Mouse (Mus musculus): ENCODE measurements around the gene Uqcc1. TPM values are rescaled to one million over a fixed set of nuclear protein-coding genes. Genes with fewer than 3 reads are reported as not detected.

The Uqcc1 gene
- polyA plus RNA-seq, 1 experiment, result 12.1 TPM

DNA sequence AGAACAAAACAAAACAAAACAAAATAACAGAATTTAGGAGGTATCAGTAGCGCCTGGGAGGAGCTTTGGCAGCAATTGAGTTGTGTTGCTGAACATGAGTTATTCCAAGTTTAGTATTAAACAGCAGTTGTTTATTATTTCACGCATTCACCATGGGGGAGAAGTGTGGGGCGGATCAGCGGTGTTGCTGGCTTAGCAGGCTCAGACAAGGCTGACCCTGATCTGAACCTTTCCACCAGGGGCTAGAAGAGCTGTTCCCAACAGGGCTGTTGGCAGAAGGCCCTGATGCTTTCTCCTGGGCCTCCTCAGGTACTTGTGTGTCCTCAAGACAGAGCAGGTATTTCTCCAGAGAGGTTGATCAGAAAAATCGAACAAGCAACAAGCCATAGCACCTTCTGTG is 29.9 kb upstream of the Uqcc1 start:
- Histone ChIP-seq H3K4me1 (ENCODE audit: control insufficient read depth, insufficient read depth, insufficient read length) (no peaks in the 10 kb centered on the region), H3K4me3 (ENCODE audit: extremely low read depth, insufficient read depth, insufficient read length) (no peak overlapping the region), H3K27me3 (ENCODE audit: control insufficient read depth, insufficient read depth, low read length) (no peaks in the 10 kb centered on the region), H3K27ac (ENCODE audit: insufficient read depth, low read length) (no peak overlapping the region), H3K36me3 (ENCODE audit: control insufficient read depth, insufficient read depth, low read length) (0 out of 2 replicates have a peak, but pooled peaks cover 2% of the 10 kb centered on the region)
- TF ChIP-seq CTCF (IDR thresholded peaks at IDR 0.05; ENCODE audit: extremely low read depth, insufficient read depth, insufficient read length, insufficient replicate concordance) (no peak), POLR2A (IDR thresholded peaks at IDR 0.05; ENCODE audit: low read depth, low read length) (no peak)
- 92% methylated on average over 5 of the region's 5 CpGs for WGBS
- DNase-seq (ENCODE audit: low read depth in 1 of 2, low spot score in 2 of 2), result no peak

DNA sequence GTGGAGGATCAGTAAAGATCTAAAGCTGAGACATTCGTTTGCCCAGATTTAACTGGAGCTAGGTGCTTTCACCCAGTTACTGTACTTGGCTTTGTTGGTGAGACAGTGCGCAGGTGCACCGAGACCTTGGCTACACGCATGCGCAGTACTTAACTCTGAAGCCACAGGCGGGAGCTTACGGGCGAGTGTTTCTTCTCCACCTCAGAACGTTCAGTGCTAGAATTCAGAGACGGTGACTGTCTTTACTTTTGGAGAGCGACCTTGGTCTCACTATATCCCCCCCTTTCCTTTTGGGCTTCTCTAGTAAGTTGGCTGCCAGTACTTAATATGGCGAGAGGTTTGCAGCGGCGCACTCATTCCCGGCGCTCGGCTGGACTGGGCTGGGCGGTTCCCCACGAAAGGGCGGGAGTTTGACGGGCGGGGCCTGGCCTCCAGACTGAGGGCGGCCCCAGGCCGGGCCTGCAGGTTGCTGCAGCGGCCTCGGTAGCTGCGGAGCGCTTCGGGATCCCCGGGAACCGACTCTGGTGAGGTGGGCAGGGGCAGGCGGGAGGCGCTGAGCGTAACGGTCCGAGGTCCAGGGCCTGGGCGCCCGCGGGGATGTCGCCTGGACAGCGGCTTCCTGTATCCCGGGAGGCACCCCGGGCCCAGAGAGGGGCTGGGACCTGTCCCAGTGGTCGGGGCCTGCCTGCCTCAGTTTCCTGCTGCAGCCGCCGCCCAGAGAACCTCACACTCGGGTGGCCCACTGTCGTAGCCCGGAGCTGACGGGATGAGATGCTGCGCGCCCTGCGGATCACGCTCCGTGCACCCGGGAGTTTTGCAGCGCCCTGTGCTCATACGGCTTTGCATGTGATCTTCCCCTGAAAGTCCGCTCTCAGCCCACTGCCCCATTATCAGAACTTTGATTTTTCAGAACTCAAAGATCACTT is 26.3 kb upstream of the Uqcc1 start, which contains the start of gene Cep250:
Cep250 (plus strand) TSS at position 325 of the 926 bp plus-strand sequence.
- TF ChIP-seq POLR2A (IDR thresholded peaks at IDR 0.05; ENCODE audit: low read depth, low read length) (peak; percentile 38), CTCF (IDR thresholded peaks at IDR 0.05; ENCODE audit: extremely low read depth, insufficient read depth, insufficient read length, insufficient replicate concordance) (no peak)
- under 1% methylated on average over 59 of the region's 59 CpGs for WGBS
- H3K27me3 ChIP-seq (ENCODE audit: control insufficient read depth, insufficient read depth, low read length), result no peaks in the 10 kb centered on the region
- H3K36me3 ChIP-seq (ENCODE audit: control insufficient read depth, insufficient read depth, low read length), result no peaks in the 10 kb centered on the region
- H3K27ac ChIP-seq (ENCODE audit: insufficient read depth, low read length), result peak within 1 kb of the TSS; percentile 90
- DNase-seq (ENCODE audit: low read depth in 1 of 2, low spot score in 2 of 2), result peak; percentile 83 to 85
- peak within 1 kb of the TSS; percentile 64 for H3K4me3 ChIP-seq (ENCODE audit: extremely low read depth, insufficient read depth, insufficient read length)
- H3K4me1 ChIP-seq (ENCODE audit: control insufficient read depth, insufficient read depth, insufficient read length), result no peaks in the 10 kb centered on the region

DNA sequence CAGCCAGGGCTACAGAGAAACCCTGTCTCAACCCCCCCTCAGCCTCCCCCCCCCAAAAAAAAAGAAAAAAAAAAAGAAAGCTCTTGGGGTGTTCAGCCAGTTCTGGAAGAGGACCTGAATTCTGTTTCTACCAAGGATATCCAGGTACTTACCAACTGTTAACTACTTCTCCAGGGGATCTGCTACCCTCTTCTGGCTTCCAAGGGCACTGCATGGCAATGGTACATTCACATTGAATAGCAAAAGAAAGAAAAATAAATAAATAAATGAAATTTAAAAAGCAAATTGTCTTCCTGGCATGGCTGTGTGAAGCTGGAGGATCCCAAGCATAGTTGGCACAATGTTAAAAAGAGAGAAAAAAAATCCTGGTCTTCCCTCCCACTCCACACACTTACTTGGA is 21.9 kb upstream of the Uqcc1 start:
- Histone ChIP-seq H3K4me1 (ENCODE audit: control insufficient read depth, insufficient read depth, insufficient read length) (no peaks in the 10 kb centered on the region), H3K27me3 (ENCODE audit: control insufficient read depth, insufficient read depth, low read length) (no peaks in the 10 kb centered on the region), H3K36me3 (ENCODE audit: control insufficient read depth, insufficient read depth, low read length) (no peaks in the 10 kb centered on the region), H3K4me3 (ENCODE audit: extremely low read depth, insufficient read depth, insufficient read length) (no peak overlapping the region), H3K27ac (ENCODE audit: insufficient read depth, low read length) (no peak overlapping the region)
- DNase-seq (ENCODE audit: low read depth in 1 of 2, low spot score in 2 of 2), result peak in 1 of 2 experiments; percentile 37
- no peak for TF ChIP-seq POLR2A (IDR thresholded peaks at IDR 0.05; ENCODE audit: low read depth, low read length)
- no peak for TF ChIP-seq CTCF (IDR thresholded peaks at IDR 0.05; ENCODE audit: extremely low read depth, insufficient read depth, insufficient read length, insufficient replicate concordance)

DNA sequence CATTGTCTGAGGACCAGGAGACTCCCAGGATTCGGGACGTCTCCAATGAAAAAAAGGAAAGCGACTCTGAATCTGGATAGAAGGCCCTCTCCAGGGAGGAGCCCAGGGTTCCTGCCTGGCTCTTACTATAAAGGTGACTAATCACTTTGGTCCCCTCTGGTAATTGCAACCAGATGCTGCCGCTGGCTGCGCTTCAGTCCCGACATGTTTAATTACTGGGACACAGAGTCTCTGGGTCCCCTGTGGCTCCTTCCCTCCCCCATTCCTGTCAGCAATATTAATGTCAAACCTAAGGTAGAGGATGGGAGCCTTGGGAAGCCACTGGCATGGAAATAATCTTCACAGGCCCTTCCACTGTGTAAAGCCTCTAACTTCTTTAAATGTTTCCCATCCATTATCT is 19.3 kb upstream of the Uqcc1 start:
- 75% methylated on average over 6 of the region's 6 CpGs for WGBS

DNA sequence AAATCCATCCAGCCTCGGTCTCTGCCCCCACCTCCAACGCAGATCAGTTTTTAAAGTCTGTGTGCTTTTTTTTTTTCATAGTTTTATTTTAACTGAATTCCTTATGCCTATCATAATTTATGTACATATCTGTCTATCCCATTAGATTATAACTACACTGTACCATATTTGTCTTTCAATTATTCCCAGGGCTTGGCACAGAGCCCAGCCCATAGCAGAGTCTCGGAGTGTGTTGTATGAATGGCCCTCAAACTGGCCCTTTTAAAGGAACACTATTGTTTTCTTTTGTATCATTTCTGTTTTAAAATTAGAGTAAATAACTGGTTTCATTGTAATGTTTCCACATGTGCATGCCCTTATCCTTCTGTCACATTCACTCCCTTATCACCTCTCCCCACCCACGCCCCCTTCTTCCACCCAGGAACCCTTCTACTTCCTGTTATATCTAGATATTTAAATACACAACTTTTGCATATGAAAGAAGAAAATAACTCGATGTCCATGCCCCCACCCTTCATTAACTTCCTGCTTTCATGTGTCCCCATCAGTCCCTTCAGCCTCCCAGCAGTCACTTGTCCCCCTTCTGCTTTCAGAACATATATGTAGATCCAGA is 17.4 kb upstream of the Uqcc1 start:
- no peak overlapping the region for H3K4me3 ChIP-seq (ENCODE audit: extremely low read depth, insufficient read depth, insufficient read length)
- no peaks in the 10 kb centered on the region for H3K27me3 ChIP-seq (ENCODE audit: control insufficient read depth, insufficient read depth, low read length)
- 49% methylated on average over 5 of the region's 5 CpGs for WGBS
- no peak overlapping the region for H3K27ac ChIP-seq (ENCODE audit: insufficient read depth, low read length)
- H3K4me1 ChIP-seq (ENCODE audit: control insufficient read depth, insufficient read depth, insufficient read length), result no peaks in the 10 kb centered on the region
- DNase-seq (ENCODE audit: low read depth in 1 of 2, low spot score in 2 of 2), result no peak
- TF ChIP-seq CTCF (IDR thresholded peaks at IDR 0.05; ENCODE audit: extremely low read depth, insufficient read depth, insufficient read length, insufficient replicate concordance) (no peak), POLR2A (IDR thresholded peaks at IDR 0.05; ENCODE audit: low read depth, low read length) (no peak)
- H3K36me3 ChIP-seq (ENCODE audit: control insufficient read depth, insufficient read depth, low read length), result no peaks in the 10 kb centered on the region

More for the DNA sequence above, 19.3 kb upstream of the Uqcc1 start:
- no peaks in the 10 kb centered on the region for H3K36me3 ChIP-seq (ENCODE audit: control insufficient read depth, insufficient read depth, low read length)
- H3K4me1 ChIP-seq (ENCODE audit: control insufficient read depth, insufficient read depth, insufficient read length), result no peaks in the 10 kb centered on the region
- no peak overlapping the region for H3K4me3 ChIP-seq (ENCODE audit: extremely low read depth, insufficient read depth, insufficient read length)
- TF ChIP-seq POLR2A (IDR thresholded peaks at IDR 0.05; ENCODE audit: low read depth, low read length) (no peak), CTCF (IDR thresholded peaks at IDR 0.05; ENCODE audit: extremely low read depth, insufficient read depth, insufficient read length, insufficient replicate concordance) (no peak)
- no peaks in the 10 kb centered on the region for H3K27me3 ChIP-seq (ENCODE audit: control insufficient read depth, insufficient read depth, low read length)
- H3K27ac ChIP-seq (ENCODE audit: insufficient read depth, low read length), result no peak overlapping the region
- DNase-seq (ENCODE audit: low read depth in 1 of 2, low spot score in 2 of 2), result no peak

DNA sequence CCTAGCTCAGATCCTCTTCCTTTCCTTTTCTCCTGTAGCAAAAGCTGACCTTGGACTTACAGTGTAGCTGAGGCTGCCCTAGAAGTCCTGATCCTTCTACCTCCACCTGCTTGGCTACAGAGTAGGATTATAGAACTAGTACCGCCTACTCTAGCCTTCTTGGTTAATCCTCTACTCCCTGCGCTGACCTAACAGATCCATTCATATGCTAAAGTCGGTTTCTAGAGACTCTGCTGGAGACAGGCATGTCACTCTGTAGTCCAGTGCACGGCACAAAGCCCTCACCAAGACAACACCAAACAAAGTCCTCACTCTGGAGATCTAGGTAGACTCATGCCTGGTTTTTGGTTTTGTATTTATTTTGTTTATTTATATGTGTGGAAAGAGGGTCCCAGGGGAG is 16.4 kb upstream of the Uqcc1 start:
- DNase-seq (ENCODE audit: low read depth in 1 of 2, low spot score in 2 of 2), result no peak
- Histone ChIP-seq H3K4me1 (ENCODE audit: control insufficient read depth, insufficient read depth, insufficient read length) (no peaks in the 10 kb centered on the region), H3K36me3 (ENCODE audit: control insufficient read depth, insufficient read depth, low read length) (no peaks in the 10 kb centered on the region), H3K27me3 (ENCODE audit: control insufficient read depth, insufficient read depth, low read length) (no peaks in the 10 kb centered on the region), H3K27ac (ENCODE audit: insufficient read depth, low read length) (no peak overlapping the region), H3K4me3 (ENCODE audit: extremely low read depth, insufficient read depth, insufficient read length) (no peak overlapping the region)
- no peak for TF ChIP-seq POLR2A (IDR thresholded peaks at IDR 0.05; ENCODE audit: low read depth, low read length)
- WGBS, result 70% methylated on average over 4 of the region's 4 CpGs

DNA sequence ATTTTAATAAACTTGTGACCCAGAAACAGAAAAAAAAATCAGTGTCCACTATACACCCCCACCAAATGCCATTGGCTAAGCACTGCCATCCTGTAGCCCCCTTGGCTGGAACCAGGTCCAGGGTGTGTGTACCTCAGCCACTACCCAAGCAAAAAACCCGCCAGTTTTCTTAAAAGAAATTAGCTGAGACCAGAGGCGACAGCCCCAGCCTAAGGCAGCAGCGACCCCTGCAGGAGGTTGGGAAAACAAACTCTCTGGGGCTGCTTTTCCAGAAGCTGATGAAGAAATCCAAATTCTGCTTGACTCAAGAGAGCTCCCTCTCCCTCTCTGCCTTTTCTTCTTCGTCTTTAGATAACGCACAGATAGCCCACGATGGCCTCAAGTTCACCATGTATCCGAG is 16.0 kb upstream of the Uqcc1 start:
- no peak overlapping the region for H3K4me3 ChIP-seq (ENCODE audit: extremely low read depth, insufficient read depth, insufficient read length)
- 6% methylated on average over 7 of the region's 7 CpGs for WGBS
- H3K27me3 ChIP-seq (ENCODE audit: control insufficient read depth, insufficient read depth, low read length), result no peaks in the 10 kb centered on the region
- H3K27ac ChIP-seq (ENCODE audit: insufficient read depth, low read length), result no peak overlapping the region
- H3K4me1 ChIP-seq (ENCODE audit: control insufficient read depth, insufficient read depth, insufficient read length), result no peaks in the 10 kb centered on the region
- TF ChIP-seq CTCF (IDR thresholded peaks at IDR 0.05; ENCODE audit: extremely low read depth, insufficient read depth, insufficient read length, insufficient replicate concordance) (peak; percentile 73; the same call in 1 of the 2 replicates), POLR2A (IDR thresholded peaks at IDR 0.05; ENCODE audit: low read depth, low read length) (no peak)
- no peaks in the 10 kb centered on the region for H3K36me3 ChIP-seq (ENCODE audit: control insufficient read depth, insufficient read depth, low read length)
- DNase-seq (ENCODE audit: low read depth in 1 of 2, low spot score in 2 of 2), result peak in 1 of 2 experiments; percentile 33
